14 mouse cellular contexts compared by ENCODE assay signal in genomic region chr17:65871641-65872041, GRCm38 (mm10). TPM values are rescaled to one million over a fixed set of nuclear protein-coding genes. Genes with fewer than 3 reads are reported as not detected.
DNase-seq lines count a peak whose midpoint lies in the region; ATAC-seq and TF ChIP-seq lines count a peak whose summit lies in the region.
"Had no signal": no experiment of that assay in that cellular context is flagged by ENCODE, and none has a peak within 500 bp of the region (broad histone marks: within the 10 kb centered on the region; RNA-seq: fewer than 3 reads in every experiment).

No protein-coding gene starts in this region.

- DNase-seq in hindbrain, embryonic 11.5 days (ENCODE audit: low spot score) = no peak
- no peak for DNase-seq in testis, postnatal 14 days (ENCODE audit: low spot score)
- DNase-seq in retina, postnatal 1 day = no peak
- no peak for DNase-seq in embryo, embryonic 10 days (ENCODE audit: low spot score)
- no peak for DNase-seq in gastrocnemius, postnatal 14 days
- DNase-seq: adrenal gland, adult 2 months; cerebellum, adult 8-10 months; kidney, postnatal 25 days; right cerebral cortex, postnatal 14 days; thymus, adult 2 months had no signal

- intact Hi-C loops in gastrocnemius, postnatal 14 days (cut with DNase I; ENCODE audit: low total_unique reads) = no loop called here

- H3K27me3 ChIP-seq in hindbrain, embryonic 11.5 days (ENCODE audit: control insufficient read depth, insufficient read depth, low read length) = no peaks in the 10 kb centered on the region
- H3K27me3 ChIP-seq in hindbrain, embryonic 16.5 days (replicated peaks; ENCODE audit: control insufficient read depth, insufficient read depth, low read length) = no peaks in the 10 kb centered on the region
- H3K27me3 ChIP-seq in testis, adult 2 months (ENCODE audit: control insufficient read depth, insufficient read depth, low read length) = no peaks in the 10 kb centered on the region
- no peaks in the 10 kb centered on the region for H3K27me3 ChIP-seq in limb, embryonic 13.5 days
- H3K27me3 ChIP-seq: forebrain, embryonic 15.5 days had no signal

- H3K4me1 ChIP-seq in hindbrain, embryonic 11.5 days (replicated peaks; ENCODE audit: control insufficient read depth, insufficient read depth, low read length) = no peaks in the 10 kb centered on the region
- H3K4me1 ChIP-seq in hindbrain, embryonic 16.5 days (ENCODE audit: control insufficient read depth, insufficient read depth, low read depth, low read length) = peaks cover 9% of the 10 kb centered on the region
- H3K4me1 ChIP-seq in testis, adult 2 months (ENCODE audit: control insufficient read depth, insufficient read depth, low read length) = peaks cover 2% of the 10 kb centered on the region; the same call in 1 of the 2 replicates
- peaks cover 17% of the 10 kb centered on the region for H3K4me1 ChIP-seq in limb, embryonic 13.5 days

- H3K4me3 ChIP-seq in hindbrain, embryonic 11.5 days (ENCODE audit: low read depth, low read length) = no peak overlapping the region
- no peak overlapping the region for H3K4me3 ChIP-seq in hindbrain, embryonic 16.5 days (ENCODE audit: low read length)
- H3K4me3 ChIP-seq in testis, adult 2 months (ENCODE audit: control insufficient read depth, low read depth, low read length) = no peak overlapping the region
- H3K4me3 ChIP-seq in limb, embryonic 13.5 days = no peak overlapping the region
- H3K4me3 ChIP-seq: forebrain, embryonic 15.5 days had no signal

- H3K27ac ChIP-seq in hindbrain, embryonic 11.5 days (ENCODE audit: low read depth, low read length) = 0 out of 2 replicates have a peak overlapping the region, but pooled peaks have one; percentile 17
- H3K27ac ChIP-seq in hindbrain, embryonic 16.5 days (ENCODE audit: low read depth, low read length) = no peak overlapping the region
- H3K27ac ChIP-seq in testis, adult 2 months (ENCODE audit: control insufficient read depth, insufficient read depth, low read depth, low read length) = peak overlapping the region; percentile 10; the same call in 1 of the 2 replicates
- peak overlapping the region; percentile 64; the same call in 1 of the 2 replicates for H3K27ac ChIP-seq in limb, embryonic 13.5 days
- H3K27ac ChIP-seq: forebrain, embryonic 15.5 days had no signal

- 59% methylated on average over 5 of the region's 5 CpGs for WGBS in hindbrain, embryonic 11.5 days
- WGBS in hindbrain, embryonic 16.5 days = 47% methylated on average over 5 of the region's 5 CpGs
- WGBS in limb, embryonic 13.5 days = 19% methylated on average over 5 of the region's 5 CpGs

- TF ChIP-seq POLR2A in testis, adult 2 months (IDR thresholded peaks at IDR 0.05; ENCODE audit: control insufficient read depth, low read depth, low read length) = no peak

- H3K9me3 ChIP-seq in hindbrain, embryonic 11.5 days (ENCODE audit: control insufficient read depth, low read length) = no peaks in the 10 kb centered on the region
- no peaks in the 10 kb centered on the region for H3K9me3 ChIP-seq in hindbrain, embryonic 16.5 days (ENCODE audit: control insufficient read depth, low read length)
- H3K9me3 ChIP-seq in limb, embryonic 13.5 days = no peaks in the 10 kb centered on the region
- H3K9me3 ChIP-seq: forebrain, embryonic 15.5 days had no signal

- H3K4me2 ChIP-seq in hindbrain, embryonic 11.5 days (replicated peaks; ENCODE audit: low read depth, low read length) = no peak overlapping the region
- no peak overlapping the region for H3K4me2 ChIP-seq in hindbrain, embryonic 16.5 days (ENCODE audit: low read length)
- H3K4me2 ChIP-seq in limb, embryonic 13.5 days (replicated peaks) = no peak overlapping the region
- H3K4me2 ChIP-seq: forebrain, embryonic 15.5 days had no signal

- no peaks in the 10 kb centered on the region for H3K36me3 ChIP-seq in hindbrain, embryonic 11.5 days (ENCODE audit: control insufficient read depth, insufficient read depth, low read length)
- H3K36me3 ChIP-seq in hindbrain, embryonic 16.5 days (ENCODE audit: control insufficient read depth, insufficient read depth, low read length) = no peaks in the 10 kb centered on the region
- no peaks in the 10 kb centered on the region for H3K36me3 ChIP-seq in testis, adult 2 months (ENCODE audit: control insufficient read depth, insufficient read depth, low read length)
- H3K36me3 ChIP-seq in limb, embryonic 13.5 days = peaks cover 8% of the 10 kb centered on the region
- H3K36me3 ChIP-seq: forebrain, embryonic 15.5 days had no signal

- no peak for TF ChIP-seq CTCF in testis, adult 2 months (IDR thresholded peaks at IDR 0.05; ENCODE audit: control insufficient read depth, insufficient read depth, insufficient replicate concordance, low read depth, low read length)

- H3K9ac ChIP-seq in hindbrain, embryonic 11.5 days (ENCODE audit: low read depth, low read length) = no peak overlapping the region
- H3K9ac ChIP-seq in hindbrain, embryonic 16.5 days (ENCODE audit: low read depth, low read length) = no peak overlapping the region
- H3K9ac ChIP-seq in limb, embryonic 13.5 days = peak overlapping the region; percentile 35; the same call in 1 of the 2 replicates
- H3K9ac ChIP-seq: forebrain, embryonic 15.5 days had no signal

- no peak for ATAC-seq in hindbrain, embryonic 11.5 days (ENCODE audit: low FRiP score)
- ATAC-seq in hindbrain, embryonic 16.5 days = no peak
- no peak for ATAC-seq in limb, embryonic 13.5 days (ENCODE audit: low FRiP score, low read depth)
- ATAC-seq: forebrain, embryonic 15.5 days had no signal

RNA-seq across cellular contexts. Expression of gene Ralbp1, which starts 14.0 kb away (rescaled TPM):
- polyA plus RNA-seq in hindbrain, embryonic 11.5 days (2014; fragmentation: Nextera tagmentation; extraction: Ambion mirVana) = 47.6 and 47.7 TPM in 2 replicates
- polyA plus RNA-seq in hindbrain, embryonic 16.5 days (2015; fragmentation: Nextera tagmentation; extraction: Ambion mirVana) = 52.1 and 58.3 TPM in 2 replicates
- 12.8 and 13.2 TPM in 2 replicates for polyA plus RNA-seq in testis, adult 2 months (2012; rRNA removed)
- polyA plus RNA-seq in limb, embryonic 13.5 days (2015; fragmentation: Nextera tagmentation; extraction: Ambion mirVana) = 81.3 and 87.3 TPM in 2 replicates
- total RNA-seq in gastrocnemius, postnatal 14 days (2021) = 10 to 100 TPM; 25.3 to 25.8 TPM
